Mouse (Mus musculus) midbrain, embryonic 13.5 days (tissue): Measurements from ENCODE around the gene Kcnj2. TPM values are rescaled to one million over a fixed set of nuclear protein-coding genes. Genes with fewer than 3 reads are reported as not detected.
A peak's percentile ranks its signal among the peaks of the same experiment; 100 is the strongest.

Experiments used
- ATAC-seq: fragments of 200-750 bp; cut with Nextera tagmentation; 2 replicates; pipeline ENCODE4 v1.8.0; 2017; ENCODE audit warnings: mild to moderate bottlenecking, moderate TSS enrichment, moderate library complexity
- H3K27ac ChIP-seq: fragments of 300-500 bp; sonication (generic); 2 replicates; pipeline ENCODE4 v1.5.1; 2015; ENCODE audit warnings: inconsistent platforms, mild to moderate bottlenecking, moderate library complexity
- H3K27me3 ChIP-seq: fragments of 300-500 bp; sonication (generic); 2 replicates; pipeline ENCODE4 v1.6.1; 2015; ENCODE audit warnings: mild to moderate bottlenecking, inconsistent platforms
- H3K36me3 ChIP-seq: fragments of 300-500 bp; sonication (generic); 2 replicates; pipeline ENCODE4 v1.6.1; 2015; ENCODE audit warnings: mild to moderate bottlenecking, inconsistent platforms
- H3K4me1 ChIP-seq: fragments of 300-500 bp; sonication (generic); replicated peaks from 2 replicates; pipeline ENCODE4 v1.6.1; 2015; ENCODE audit warnings: inconsistent platforms
- H3K4me2 ChIP-seq: fragments of 300-500 bp; sonication (generic); replicated peaks from 2 replicates; pipeline ENCODE4 v1.6.1; 2015; ENCODE audit warnings: moderate library complexity, mild to moderate bottlenecking, inconsistent platforms
- H3K4me3 ChIP-seq: fragments of 300-500 bp; sonication (generic); replicated peaks from 2 replicates; pipeline ENCODE4 v1.5.1; 2015; ENCODE audit warnings: mild to moderate bottlenecking, inconsistent platforms
- H3K9ac ChIP-seq: fragments of 300-500 bp; sonication (generic); replicated peaks from 2 replicates; pipeline ENCODE4 v1.6.1; 2015; ENCODE audit warnings: mild to moderate bottlenecking, inconsistent platforms
- H3K9me3 ChIP-seq: fragments of 300-500 bp; sonication (generic); 2 replicates; pipeline ENCODE4 v1.6.1; 2016; ENCODE audit warnings: mild to moderate bottlenecking, inconsistent platforms
- WGBS: fragments of 180-500 bp; shearing (Covaris S2); methylation state at CpG from one replicate; pipeline ENCODE4 v1.1.7; 2015; 5-methylcytosine and 5-hydroxymethylcytosine counted together
- polyA plus RNA-seq: library from polyadenylated mRNA; unstranded; fragments of >200 nt; fragmentation: Nextera tagmentation; extraction: Ambion mirVana; gene quantifications from 2 replicates; pipeline ENCODE4 v1.2.1, GENCODE M21; 2015

The Kcnj2 gene
- polyA plus RNA-seq, 1 experiment from 2014 or later = 1.3 TPM

DNA sequence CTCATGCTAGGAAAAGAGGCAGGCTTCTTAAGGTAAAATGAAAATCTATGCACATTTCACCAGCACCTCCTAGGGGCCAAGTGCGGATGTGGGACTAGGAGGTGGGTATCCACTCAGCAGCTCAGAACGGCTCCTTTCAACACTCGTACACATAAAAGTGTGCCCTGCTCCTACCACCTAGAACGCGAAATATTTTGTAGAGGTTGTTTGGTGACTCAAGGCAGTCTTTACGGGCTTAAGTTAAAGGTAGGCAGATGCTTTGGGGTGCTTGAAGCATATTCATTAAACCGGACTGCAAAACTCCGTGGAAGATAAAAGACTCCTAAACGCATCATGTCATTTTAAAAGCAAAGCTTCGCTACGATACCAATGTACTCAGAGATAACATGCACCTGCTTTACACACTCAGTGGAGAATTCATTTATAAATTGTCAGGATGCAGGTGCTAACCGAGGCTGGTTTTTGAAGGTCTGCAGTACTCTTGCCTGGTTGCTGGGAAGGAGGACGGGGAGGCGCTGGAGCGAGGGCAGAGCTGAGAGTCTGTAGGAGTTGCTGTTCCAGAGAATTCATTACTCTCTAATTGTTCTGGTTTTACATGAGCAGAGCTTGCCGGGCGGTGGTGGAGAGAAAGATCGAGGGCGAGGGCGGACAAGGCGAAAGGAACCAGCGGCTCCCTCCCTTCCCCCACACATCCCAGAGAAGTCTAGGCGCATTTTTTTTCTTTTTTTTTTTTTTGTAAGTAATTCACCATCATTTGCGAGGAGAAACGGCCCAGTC is 1.0 kb upstream of the Kcnj2 start:
- Histone ChIP-seq H3K27me3 (peaks cover 22% of the 10 kb centered on the region), H3K27ac (peak overlapping the region; percentile 31), H3K4me1 (peaks cover 37% of the 10 kb centered on the region), H3K4me3 (peak overlapping the region; percentile 67), H3K4me2 (peak overlapping the region; percentile 95), H3K36me3 (no peaks in the 10 kb centered on the region), H3K9ac (peak overlapping the region; percentile 68), H3K9me3 (no peaks in the 10 kb centered on the region)
- ATAC-seq = peak; percentile 59
- WGBS = under 1% methylated on average over 24 of the region's 25 CpGs

DNA sequence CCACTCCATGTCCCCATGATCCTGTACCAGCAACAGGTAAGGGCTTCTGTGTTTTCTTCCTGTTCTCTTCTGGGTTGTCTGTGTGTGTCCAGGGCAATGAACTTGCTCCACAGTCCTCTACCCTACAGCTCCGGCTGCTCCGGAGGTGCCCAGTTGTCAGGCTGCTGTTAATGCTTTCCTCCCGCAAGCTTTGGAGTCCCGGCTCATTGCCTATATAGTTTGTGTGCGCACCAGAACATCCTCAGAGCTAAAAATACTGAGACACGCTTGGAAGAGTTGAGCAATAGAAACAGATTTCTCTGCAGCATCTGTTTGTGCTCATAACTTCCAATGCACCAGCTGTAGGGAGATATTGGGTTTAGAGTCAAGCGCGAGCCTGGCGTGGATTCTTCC is 331 bp downstream of the Kcnj2 start:
- Histone ChIP-seq H3K27me3 (peaks cover 22% of the 10 kb centered on the region), H3K9me3 (no peaks in the 10 kb centered on the region), H3K9ac (0 out of 2 replicates have a peak overlapping the region, but pooled peaks have one; percentile 37), H3K4me3 (peak overlapping the region; percentile 67), H3K27ac (no peak overlapping the region), H3K36me3 (no peaks in the 10 kb centered on the region), H3K4me1 (peaks cover 32% of the 10 kb centered on the region), H3K4me2 (peak overlapping the region; percentile 95)
- under 1% methylated on average over 9 of the region's 9 CpGs for WGBS
- peak; percentile 71 for ATAC-seq

DNA sequence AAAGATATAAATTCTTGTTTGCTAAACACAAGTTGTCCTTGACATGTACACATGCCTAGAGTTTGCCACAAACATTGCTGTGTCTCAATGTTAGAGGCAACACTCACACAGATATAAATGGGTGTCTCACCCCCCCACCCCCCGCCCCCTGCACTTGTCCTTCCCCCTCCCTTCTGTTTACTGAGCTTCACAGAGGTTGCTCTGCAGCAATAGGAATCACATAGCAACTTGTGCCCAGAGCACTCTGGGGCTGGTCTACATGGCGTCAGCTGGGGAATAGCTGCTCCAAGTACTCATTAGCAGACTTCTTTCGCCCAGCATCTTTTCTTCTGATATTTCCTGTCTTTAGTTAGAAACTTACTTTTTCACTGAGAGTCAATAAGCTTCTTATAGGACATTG is 1.8 kb downstream of the Kcnj2 start:
- Histone ChIP-seq H3K4me1 (peaks cover 32% of the 10 kb centered on the region), H3K9me3 (no peaks in the 10 kb centered on the region), H3K27ac (no peak overlapping the region), H3K9ac (no peak overlapping the region), H3K4me2 (peak overlapping the region; percentile 95), H3K27me3 (peaks cover 22% of the 10 kb centered on the region), H3K36me3 (no peaks in the 10 kb centered on the region), H3K4me3 (peak overlapping the region; percentile 67)
- ATAC-seq = no peak
- WGBS = 68% methylated on average over 3 of the region's 3 CpGs

DNA sequence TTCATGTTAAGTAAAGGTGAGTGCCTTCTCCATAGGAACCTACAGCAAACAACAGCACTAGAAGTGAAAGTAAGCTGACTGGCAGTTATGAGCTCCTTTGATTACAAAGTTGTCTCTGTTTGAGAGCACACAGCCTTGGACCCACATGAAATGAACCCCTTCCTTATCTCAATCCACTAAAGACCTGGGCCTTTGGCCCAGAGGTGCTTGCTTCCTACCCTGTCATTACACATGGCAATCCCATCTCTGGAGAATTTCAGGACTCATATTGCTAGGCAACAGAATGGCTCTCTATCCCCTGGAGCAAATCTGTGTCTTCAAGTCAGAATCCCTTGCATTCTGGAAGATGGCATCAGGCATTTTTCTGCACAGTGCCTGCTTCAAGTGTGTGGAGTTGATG is 4.5 kb downstream of the Kcnj2 start:
- Histone ChIP-seq H3K27ac (no peak overlapping the region), H3K9ac (no peak overlapping the region), H3K36me3 (no peaks in the 10 kb centered on the region), H3K9me3 (no peaks in the 10 kb centered on the region), H3K4me2 (no peak overlapping the region), H3K4me3 (no peak overlapping the region), H3K27me3 (peaks cover 22% of the 10 kb centered on the region), H3K4me1 (peaks cover 17% of the 10 kb centered on the region)
- ATAC-seq = no peak

DNA sequence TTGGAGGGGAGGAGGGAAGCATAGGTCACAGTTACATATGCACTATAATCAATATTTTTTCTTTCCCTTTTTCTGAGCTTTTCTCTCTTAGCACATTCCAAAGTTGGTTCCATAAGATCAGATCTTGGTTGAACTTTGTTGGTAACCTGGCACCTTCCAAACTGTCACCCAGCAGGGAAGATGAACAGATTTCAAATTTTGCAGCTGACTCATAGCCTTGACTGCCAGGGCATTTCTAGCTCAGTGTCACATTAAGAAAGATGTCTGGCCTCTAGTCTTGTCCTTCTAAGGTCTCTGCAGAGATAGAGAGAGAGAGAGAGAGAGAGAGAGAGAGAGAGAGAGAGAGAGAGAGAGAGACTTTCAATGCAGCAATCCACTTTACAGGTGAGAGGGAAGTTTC is 8.2 kb downstream of the Kcnj2 start:
- H3K9me3 ChIP-seq = no peaks in the 10 kb centered on the region
- no peak overlapping the region for H3K9ac ChIP-seq

DNA sequence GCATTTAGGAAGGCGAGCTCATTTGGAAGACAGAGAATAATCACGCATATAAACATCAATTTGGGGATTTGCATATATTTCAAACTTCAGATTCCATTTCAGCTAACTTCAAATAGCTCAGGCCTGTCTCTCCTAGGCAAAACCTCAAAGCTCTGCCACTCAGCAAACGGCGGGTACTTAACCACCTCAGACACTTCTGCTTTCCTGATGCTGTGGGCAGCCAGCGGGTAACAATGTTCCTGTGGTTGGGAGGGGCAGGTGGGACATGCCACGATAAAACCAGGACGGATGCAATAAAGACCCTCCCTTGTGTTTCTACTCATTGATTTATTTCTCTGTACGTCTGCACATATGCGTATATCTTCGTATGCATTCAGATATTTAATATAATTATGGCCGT is 12.1 kb downstream of the Kcnj2 start:
- no peak overlapping the region for H3K4me2 ChIP-seq
- H3K36me3 ChIP-seq = no peaks in the 10 kb centered on the region
- no peak overlapping the region for H3K27ac ChIP-seq
- ATAC-seq = no peak
- no peaks in the 10 kb centered on the region for H3K27me3 ChIP-seq
- no peaks in the 10 kb centered on the region for H3K4me1 ChIP-seq
- no peaks in the 10 kb centered on the region for H3K9me3 ChIP-seq
- H3K4me3 ChIP-seq = no peak overlapping the region
- H3K9ac ChIP-seq = no peak overlapping the region
- 77% methylated on average over 11 of the region's 11 CpGs for WGBS

More for the DNA sequence above, 8.2 kb downstream of the Kcnj2 start:
- H3K4me3 ChIP-seq = no peak overlapping the region
- no peaks in the 10 kb centered on the region for H3K36me3 ChIP-seq
- no peak overlapping the region for H3K27ac ChIP-seq
- no peak for ATAC-seq
- no peaks in the 10 kb centered on the region for H3K27me3 ChIP-seq
- no peak overlapping the region for H3K4me2 ChIP-seq
- H3K4me1 ChIP-seq = no peaks in the 10 kb centered on the region

DNA sequence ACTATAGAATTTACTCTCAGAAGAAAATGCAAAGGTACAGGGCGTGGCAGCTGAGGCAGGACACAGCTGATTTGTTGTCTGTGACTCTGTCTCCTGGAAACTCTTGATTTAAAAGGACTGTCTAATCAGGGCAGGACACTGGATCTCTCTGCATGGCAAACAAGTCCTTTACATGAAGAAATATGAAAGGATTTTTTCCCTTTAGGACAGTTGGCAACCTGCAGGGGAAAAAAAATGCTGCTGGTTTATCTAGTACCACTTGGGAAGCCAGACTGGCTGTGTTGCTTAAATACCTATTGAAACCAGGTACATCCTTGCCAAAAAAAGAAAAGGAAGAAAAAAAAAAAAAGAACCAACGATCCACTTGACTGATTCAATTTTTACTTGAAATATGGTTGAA is 17.0 kb downstream of the Kcnj2 start:
- 88% methylated on average over 2 of the region's 2 CpGs for WGBS
- Histone ChIP-seq H3K36me3 (no peaks in the 10 kb centered on the region), H3K4me3 (no peak overlapping the region), H3K4me1 (no peaks in the 10 kb centered on the region), H3K9me3 (no peaks in the 10 kb centered on the region), H3K27me3 (no peaks in the 10 kb centered on the region), H3K27ac (no peak overlapping the region), H3K9ac (no peak overlapping the region), H3K4me2 (no peak overlapping the region)
- no peak for ATAC-seq

DNA sequence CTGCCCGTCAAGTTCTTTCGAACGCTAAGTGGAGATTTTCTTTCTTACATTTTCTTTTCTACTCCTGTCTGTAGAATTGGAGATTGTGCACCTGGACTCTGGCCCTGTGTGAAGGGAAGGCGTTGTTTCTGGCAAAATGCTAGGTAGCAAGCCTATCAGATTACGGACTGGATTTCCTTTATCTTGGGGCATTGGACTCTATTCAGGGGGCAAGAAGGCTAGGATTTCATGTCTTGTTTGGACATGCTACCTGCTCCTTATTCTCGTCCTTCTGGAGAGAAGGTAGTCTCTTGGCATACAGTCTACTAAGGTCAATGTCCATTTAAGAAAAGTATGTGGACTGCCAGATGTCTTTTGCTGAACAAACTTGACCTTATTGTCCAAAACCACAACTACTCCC is 21.0 kb downstream of the Kcnj2 start:
- H3K9ac ChIP-seq = no peak overlapping the region
- no peak for ATAC-seq
- WGBS = 76% methylated on average over 6 of the region's 6 CpGs

DNA sequence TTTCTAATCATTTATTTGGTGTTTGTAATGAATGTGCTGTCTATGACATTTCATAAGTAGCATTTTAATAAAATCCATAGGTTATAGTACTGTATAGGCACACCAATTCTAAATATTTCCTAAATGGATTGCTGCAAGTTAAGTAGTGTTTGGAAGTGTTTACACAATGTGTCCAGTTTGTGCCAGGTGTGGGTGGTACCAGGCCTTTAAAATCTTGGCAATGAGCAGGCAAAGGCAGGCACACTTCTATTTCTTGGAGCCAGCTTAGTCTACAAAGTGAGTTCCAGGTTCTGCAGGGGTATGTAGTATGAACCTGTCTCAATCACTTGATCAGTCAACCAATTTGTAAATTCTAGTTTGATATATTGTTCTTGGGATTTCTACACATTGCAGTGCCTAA is 22.3 kb downstream of the Kcnj2 start:
- H3K27me3 ChIP-seq = no peaks in the 10 kb centered on the region
- H3K27ac ChIP-seq = no peak overlapping the region
- H3K9ac ChIP-seq = no peak overlapping the region
- H3K4me3 ChIP-seq = no peak overlapping the region
- ATAC-seq = no peak
- H3K4me1 ChIP-seq = no peaks in the 10 kb centered on the region
- no peaks in the 10 kb centered on the region for H3K9me3 ChIP-seq
- H3K36me3 ChIP-seq = no peaks in the 10 kb centered on the region
- H3K4me2 ChIP-seq = no peak overlapping the region

More for the DNA sequence above, 21.0 kb downstream of the Kcnj2 start:
- no peak overlapping the region for H3K4me2 ChIP-seq
- H3K27ac ChIP-seq = no peak overlapping the region
- no peaks in the 10 kb centered on the region for H3K4me1 ChIP-seq
- no peaks in the 10 kb centered on the region for H3K9me3 ChIP-seq
- H3K4me3 ChIP-seq = no peak overlapping the region
- no peaks in the 10 kb centered on the region for H3K36me3 ChIP-seq
- H3K27me3 ChIP-seq = no peaks in the 10 kb centered on the region

DNA sequence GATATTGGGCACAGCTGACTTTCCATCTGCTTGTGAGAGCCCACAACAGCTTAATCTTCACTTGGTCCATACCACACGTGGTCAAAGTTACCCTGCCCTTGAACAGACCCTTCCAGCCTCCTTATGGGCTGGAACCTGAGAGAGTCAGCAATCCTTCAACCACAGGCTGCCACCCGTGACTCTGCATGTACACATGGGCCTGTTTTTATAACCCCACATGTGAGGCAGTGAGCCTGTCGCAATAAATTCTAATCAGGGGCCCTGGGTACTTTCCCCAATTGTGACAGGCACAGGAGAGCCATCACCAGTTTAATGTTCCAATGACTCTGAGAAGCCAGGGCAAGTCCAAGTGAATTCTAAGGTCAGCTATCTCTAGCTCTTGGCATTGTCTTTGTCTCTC is 22.8 kb downstream of the Kcnj2 start:
- WGBS = 73% methylated on average over 3 of the region's 3 CpGs
- H3K9ac ChIP-seq = no peak overlapping the region
- no peak for ATAC-seq
- H3K4me3 ChIP-seq = no peak overlapping the region
- H3K27ac ChIP-seq = no peak overlapping the region
- H3K27me3 ChIP-seq = no peaks in the 10 kb centered on the region
- no peaks in the 10 kb centered on the region for H3K9me3 ChIP-seq
- H3K4me1 ChIP-seq = no peaks in the 10 kb centered on the region
- no peak overlapping the region for H3K4me2 ChIP-seq
- H3K36me3 ChIP-seq = no peaks in the 10 kb centered on the region

DNA sequence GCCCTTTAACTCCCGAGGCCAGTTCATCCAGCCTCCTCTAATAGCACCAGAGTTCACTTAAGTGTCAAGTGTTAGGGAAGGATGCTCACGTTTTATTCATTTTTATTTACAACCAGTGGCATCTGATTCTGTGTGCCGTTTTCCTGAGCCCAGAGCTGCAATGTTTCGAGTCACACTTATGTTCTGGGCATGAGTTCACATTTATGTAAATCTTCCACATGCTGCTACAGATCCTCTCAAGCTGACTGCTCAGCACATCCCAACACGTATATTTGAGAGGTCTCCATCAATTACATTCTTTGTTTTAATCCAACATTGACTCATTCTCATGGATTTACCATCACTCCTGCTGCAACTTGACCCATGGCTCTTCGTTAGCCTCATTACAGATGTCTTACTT is 25.2 kb downstream of the Kcnj2 start:
- Histone ChIP-seq H3K36me3 (no peaks in the 10 kb centered on the region), H3K27me3 (no peaks in the 10 kb centered on the region), H3K9me3 (no peaks in the 10 kb centered on the region), H3K9ac (no peak overlapping the region), H3K4me1 (no peaks in the 10 kb centered on the region), H3K4me3 (no peak overlapping the region), H3K27ac (no peak overlapping the region), H3K4me2 (no peak overlapping the region)
- WGBS = 86% methylated on average over 6 of the region's 6 CpGs
- no peak for ATAC-seq

DNA sequence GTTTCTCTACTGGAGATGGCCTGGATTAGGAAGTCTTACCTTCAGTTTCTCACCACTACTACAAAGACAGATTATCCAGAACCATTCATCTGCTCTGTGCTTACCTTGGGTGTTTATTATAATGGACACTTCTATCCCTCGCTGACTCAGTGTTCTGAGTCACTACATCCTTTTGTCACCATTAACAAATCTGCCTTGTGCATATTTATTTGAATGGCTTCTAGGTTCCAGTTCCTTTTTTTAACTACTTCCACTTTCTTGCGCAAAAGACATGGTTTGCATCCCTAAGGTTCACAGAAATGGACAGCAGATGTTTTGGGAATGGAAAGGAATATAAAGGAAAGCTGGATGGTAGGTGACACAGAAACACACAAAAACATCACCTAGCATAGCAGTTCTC is 27.0 kb downstream of the Kcnj2 start:
- H3K36me3 ChIP-seq = no peaks in the 10 kb centered on the region
- no peak for ATAC-seq
- 84% methylated on average over 2 of the region's 2 CpGs for WGBS
- no peaks in the 10 kb centered on the region for H3K4me1 ChIP-seq
- no peak overlapping the region for H3K4me3 ChIP-seq
- no peaks in the 10 kb centered on the region for H3K27me3 ChIP-seq
- H3K4me2 ChIP-seq = no peak overlapping the region
- H3K9ac ChIP-seq = no peak overlapping the region
- no peaks in the 10 kb centered on the region for H3K9me3 ChIP-seq
- no peak overlapping the region for H3K27ac ChIP-seq

DNA sequence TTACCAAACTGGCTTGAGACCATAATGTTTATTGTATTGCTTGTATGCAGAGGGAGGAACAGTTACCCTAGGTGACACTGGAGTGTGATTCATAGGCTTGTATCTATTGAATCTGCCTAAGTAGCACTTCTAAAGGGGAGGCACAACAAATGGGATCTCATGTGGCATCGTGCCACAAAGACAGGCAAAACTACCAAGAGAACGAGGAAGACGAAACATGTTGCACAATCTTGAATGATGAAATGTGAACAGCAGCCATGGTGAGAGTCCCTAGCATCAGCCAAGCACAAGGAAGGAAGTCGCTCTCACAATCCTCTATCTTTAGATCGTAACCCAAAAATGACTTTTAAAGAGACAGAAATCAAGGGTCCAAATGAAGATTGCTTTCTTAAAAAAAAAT is 30.6 kb downstream of the Kcnj2 start:
- Histone ChIP-seq H3K4me1 (no peaks in the 10 kb centered on the region), H3K9ac (no peak overlapping the region), H3K27me3 (no peaks in the 10 kb centered on the region), H3K9me3 (no peaks in the 10 kb centered on the region), H3K36me3 (no peaks in the 10 kb centered on the region), H3K4me3 (no peak overlapping the region), H3K4me2 (no peak overlapping the region), H3K27ac (no peak overlapping the region)
- 97% methylated on average over 5 of the region's 5 CpGs for WGBS
- no peak for ATAC-seq
